Mouse (Mus musculus) CH12.LX (cell line): ENCODE data around the gene Hoxd3.

Experiments
- CTCF ChIP-seq, 2 experiments: IDR thresholded peaks in 1 of 2; conservative IDR thresholded peaks in 1 of 2; 2 replicates each; pipeline ENCODE4 v1.5.1; 2011 to 2012; ENCODE audit warnings: low read depth in 2 of 2, low read length in 2 of 2, improper control_type of control experiment in 1 of 2, inconsistent platforms in 1 of 2, mild to moderate bottlenecking in 1 of 2, moderate library complexity in 1 of 2
- NRF1 ChIP-seq: IDR thresholded peaks from 2 replicates; pipeline ENCODE4 v1.6.1; 2014; ENCODE audit warnings: low read depth, mild to moderate bottlenecking, inconsistent platforms, low read length, improper control_type of control experiment, moderate library complexity
- POLR2A ChIP-seq: IDR thresholded peaks from 2 replicates; pipeline ENCODE4 v1.6.1; 2011; ENCODE audit warnings: low read depth, mild to moderate bottlenecking, improper control_type of control experiment, low read length
- RAD21 ChIP-seq: IDR thresholded peaks from 2 replicates; pipeline ENCODE4 v1.6.1; 2011; ENCODE audit warnings: low read depth, mild to moderate bottlenecking, low read length, improper control_type of control experiment, moderate library complexity
- RCOR1 ChIP-seq: conservative IDR thresholded peaks from 2 replicates; pipeline ENCODE4 v1.6.1; 2012; ENCODE audit warnings: low read depth, mild to moderate bottlenecking, inconsistent platforms, low read length, improper control_type of control experiment
- USF2 ChIP-seq: conservative IDR thresholded peaks from 2 replicates; pipeline ENCODE4 v1.6.1; 2011; ENCODE audit warnings: low read depth, low read length, improper control_type of control experiment
- ZC3H11A ChIP-seq: IDR thresholded peaks from 2 replicates; pipeline ENCODE4 v1.6.1; 2012; ENCODE audit warnings: low read depth, mild to moderate bottlenecking, inconsistent platforms, low read length, improper control_type of control experiment
- ZNF384 ChIP-seq: IDR thresholded peaks from 2 replicates; pipeline ENCODE4 v1.6.1; 2012; ENCODE audit warnings: low read depth, low read length, improper control_type of control experiment, inconsistent platforms

DNA sequence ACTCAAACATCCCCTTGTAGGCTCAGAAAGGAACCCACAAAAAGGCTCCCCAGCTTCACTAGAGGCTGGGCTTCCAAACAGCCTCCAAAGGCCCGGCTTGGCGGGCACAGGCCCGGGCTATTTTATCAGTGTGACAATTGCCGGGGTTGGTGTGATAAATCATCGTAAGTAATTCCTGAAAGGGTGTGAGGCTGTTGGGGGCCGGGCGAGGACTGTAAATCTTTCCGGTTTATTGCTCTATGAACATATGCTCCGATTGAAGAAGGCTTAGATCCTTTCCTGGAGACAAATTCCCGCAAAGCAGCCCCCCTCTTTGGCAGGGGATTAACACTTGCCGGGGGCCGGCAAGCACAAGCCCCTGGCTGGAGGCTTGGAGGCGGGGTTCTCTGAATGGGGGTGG lies 22.7 kb downstream of the Hoxd3 start:
- no peak for TF ChIP-seq CTCF (conservative IDR thresholded peaks at IDR 0.05 in 1 of 2, IDR thresholded peaks at IDR 0.05 in 1 of 2; ENCODE audit: low read depth in 2 of 2, low read length in 2 of 2)
- TF ChIP-seq POLR2A: no peak
- TF ChIP-seq USF2: no peak
- TF ChIP-seq RCOR1: no peak
- no peak for TF ChIP-seq ZNF384
- no peak for TF ChIP-seq NRF1
- no peak for TF ChIP-seq ZC3H11A
- no peak for TF ChIP-seq RAD21
